Mouse (Mus musculus) kidney, adult 11 months (tissue): Measurements from ENCODE around the gene Cldn4.
A peak's percentile ranks its signal among the peaks of the same experiment; 100 is the strongest.

ENCODE experiments used
- DNase-seq: peaks from one replicate; pipeline ENCODE4 v3.0.0; 2022

Gene Cldn4

GRCm38 (mm10) chr5:134932179-134932902 is 14.4 kb downstream of the Cldn4 start, which contains the start of gene Mettl27:
TSS of gene Mettl27 (plus strand) at chr5:134932368.
- peak; percentile 94 for DNase-seq

DNA sequence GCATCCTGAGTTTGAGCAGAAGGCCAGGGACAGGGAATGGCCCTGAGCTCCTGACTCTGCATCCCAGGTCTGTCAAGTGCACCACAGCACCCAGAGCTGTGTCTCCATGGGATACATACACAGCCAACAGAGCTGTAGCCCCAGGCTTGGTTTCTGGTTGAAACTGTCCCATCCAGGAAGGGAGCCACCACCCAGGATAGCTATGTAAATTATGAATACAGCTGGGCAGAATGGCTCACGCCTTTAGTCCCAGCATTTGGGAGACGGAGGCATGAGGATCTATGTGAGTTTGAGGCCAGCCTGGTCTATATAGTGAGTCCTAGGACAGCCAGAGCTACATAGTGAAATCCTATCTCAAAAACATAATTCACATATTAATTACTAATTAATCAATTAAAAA is 16.7 kb downstream of the Cldn4 start:
- DNase-seq: no peak

- no peak for DNase-seq
Observed at GRCm38 (mm10) chr5:134926726-134927125, 20.0 kb downstream of the Cldn4 start.

DNA sequence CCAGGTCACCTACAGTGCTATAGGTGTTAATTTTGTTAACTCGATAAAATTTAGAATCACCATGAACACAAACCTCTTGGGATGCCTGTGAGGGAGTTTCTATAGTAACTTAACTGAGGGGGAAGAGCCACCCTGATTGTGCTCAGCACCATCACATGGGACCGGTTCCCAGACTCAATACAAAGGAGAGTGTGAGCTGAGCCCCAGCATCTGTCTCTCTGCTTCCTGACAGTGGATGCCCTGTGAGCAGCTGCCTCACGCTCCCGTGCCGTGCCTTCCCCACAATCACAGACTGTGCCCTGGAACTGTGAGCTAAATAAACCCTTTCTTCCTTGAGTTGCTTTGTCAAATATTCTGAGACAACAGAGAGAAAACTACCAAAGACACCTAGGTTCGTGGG is 23.6 kb downstream of the Cldn4 start:
- no peak for DNase-seq

- DNase-seq: no peak
Observed at GRCm38 (mm10) chr5:134921106-134921505, 25.6 kb downstream of the Cldn4 start.

GRCm38 (mm10) chr5:134920106-134920687 is 26.5 kb downstream of the Cldn4 start:
- DNase-seq: no peak

GRCm38 (mm10) chr5:134919097-134919496 is 27.6 kb downstream of the Cldn4 start:
- DNase-seq: no peak

DNA sequence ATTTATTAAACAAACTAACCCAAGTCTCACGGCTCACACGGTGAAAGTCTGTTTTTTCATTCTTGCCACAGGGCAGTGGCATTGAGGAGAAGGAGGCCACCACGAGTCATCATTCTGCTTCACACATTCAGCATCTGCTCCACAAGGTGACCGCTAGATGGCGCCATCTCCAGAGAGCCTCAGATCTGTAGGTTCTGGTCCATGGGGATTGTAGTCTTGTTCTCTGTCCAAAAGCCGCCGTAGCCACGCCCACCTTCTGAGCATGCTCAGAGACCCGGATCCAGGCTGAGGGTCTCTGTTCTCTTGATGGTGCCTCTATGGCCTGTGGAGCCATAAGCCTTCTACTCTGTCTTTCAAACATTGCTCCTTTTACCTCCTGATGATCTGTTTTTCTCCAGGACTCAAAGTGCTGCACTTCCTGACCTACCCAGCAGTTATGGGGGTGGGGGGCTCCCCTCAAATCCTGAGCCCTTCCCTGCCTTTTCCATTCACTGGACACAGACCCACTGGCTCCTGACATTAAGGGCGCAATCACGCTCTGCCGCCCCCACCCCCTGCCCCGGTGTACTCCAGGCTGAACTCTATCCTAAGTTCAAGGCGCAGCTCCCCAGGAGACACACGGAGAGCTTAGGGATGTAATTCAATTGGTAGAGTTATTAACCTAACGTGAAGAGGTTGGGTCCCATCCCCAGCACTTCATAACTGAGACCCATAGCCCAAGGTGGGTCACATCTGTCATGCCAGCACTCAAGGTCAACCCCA is 28.5 kb downstream of the Cldn4 start:
- peak; percentile 58 for DNase-seq

- DNase-seq: no peak
Observed at GRCm38 (mm10) chr5:134915311-134915710, 31.4 kb downstream of the Cldn4 start, which contains the start of gene Cldn13. TSS of gene Cldn13 (minus strand) at chr5:134915526.

DNA sequence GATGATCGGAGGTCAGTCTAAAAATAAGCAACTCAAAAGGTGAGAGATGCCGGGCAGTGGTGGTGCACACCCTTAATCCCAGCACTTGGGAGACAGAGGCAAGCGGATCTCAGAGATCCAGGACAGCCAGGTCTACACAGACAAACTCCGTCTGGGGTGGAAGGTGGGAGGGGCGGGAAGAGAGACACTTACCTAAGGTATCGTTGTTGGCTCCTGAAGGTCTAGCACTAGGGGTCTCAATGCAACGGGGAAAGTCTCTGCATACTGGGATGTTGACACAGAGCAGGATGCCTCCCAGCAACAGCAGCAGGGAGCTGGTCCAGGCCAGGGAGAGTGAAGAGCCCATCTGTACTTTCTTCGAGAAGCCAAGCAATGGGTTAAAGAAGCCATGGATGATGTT is 32.2 kb downstream of the Cldn4 start:
- DNase-seq: no peak

DNA sequence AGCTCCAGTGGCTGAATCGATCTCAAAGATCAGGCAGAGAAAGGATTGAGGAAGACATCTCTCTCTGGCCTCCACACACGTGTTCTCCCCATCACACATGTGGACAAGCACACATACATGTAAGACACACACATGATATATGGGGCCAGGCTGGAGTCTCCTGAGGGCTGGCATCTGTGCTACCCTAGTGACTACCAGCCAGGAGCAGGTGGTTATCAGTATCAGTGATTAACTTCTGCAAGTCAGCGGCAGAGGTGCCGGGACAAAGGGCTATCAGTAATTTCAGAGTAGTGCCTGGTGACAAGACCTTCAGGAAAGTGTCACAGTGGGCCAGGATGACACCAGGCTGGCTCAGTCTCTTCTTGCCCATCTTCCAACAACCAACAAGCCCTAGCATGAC is 33.0 kb downstream of the Cldn4 start:
- DNase-seq: no peak

DNA sequence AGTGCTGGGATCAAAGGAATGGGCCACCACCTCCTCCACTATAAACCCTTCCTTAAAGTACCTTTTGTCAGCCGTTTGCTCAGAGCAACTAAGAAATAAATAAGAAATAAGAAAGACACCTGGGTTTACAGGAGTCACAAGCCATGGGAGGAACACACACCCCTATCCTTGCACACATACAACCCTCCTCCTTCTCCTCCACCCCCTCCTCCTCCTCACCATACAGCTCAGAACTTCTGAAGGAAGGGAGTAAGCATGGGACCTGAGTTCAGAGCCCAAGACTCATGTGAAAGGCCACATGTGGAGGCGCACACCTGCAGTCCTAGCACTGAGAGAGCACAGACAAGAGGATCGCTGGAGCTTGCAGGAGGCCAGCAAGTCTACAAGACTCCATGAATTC is 33.4 kb downstream of the Cldn4 start:
- no peak for DNase-seq

DNA sequence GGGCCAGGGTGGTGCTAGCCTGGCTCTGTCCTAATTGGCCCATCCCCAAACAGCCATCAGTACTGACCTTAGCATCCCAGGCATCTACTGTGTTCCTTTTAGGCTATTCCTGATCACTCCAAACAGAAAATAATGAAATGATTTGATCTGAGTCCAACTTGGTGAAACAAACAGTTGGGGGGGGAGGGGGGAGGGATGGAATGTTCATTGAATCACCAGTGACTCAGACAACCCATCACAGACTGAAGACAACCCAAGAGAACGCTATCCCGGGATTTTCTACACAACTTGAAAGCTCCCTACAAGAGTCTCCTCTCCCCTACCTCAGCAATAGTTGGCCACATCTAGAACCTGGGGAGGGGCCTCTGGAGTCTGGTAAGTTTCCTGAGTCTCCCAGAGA is 34.8 kb downstream of the Cldn4 start:
- DNase-seq: no peak

DNA sequence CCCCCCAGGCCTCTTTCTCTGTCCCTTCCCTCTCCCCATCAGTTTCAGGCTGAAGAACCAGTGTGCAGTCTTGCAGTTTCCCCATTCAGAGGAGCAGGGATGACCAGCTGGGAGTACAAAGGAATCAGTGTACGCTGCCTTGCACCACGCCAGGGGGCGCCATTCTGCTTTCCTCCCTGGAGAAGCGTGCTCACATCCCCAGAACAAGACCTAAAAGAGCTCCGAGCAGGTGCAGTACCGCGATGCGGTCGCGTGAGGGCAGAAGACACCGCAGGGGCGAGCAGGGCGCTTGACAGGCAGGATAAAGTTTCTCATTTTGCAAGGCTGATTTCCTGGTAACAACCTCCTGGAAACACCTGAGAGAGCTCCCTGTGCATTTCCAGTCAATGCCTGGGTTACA is 39.6 kb downstream of the Cldn4 start:
- peak; percentile 89 for DNase-seq

GRCm38 (mm10) chr5:134906633-134907032 is 40.1 kb downstream of the Cldn4 start, which contains the start of gene Tmem270:
TSS of gene Tmem270 (minus strand) at chr5:134906733.
- no peak for DNase-seq

GRCm38 (mm10) chr5:134901644-134902027 is 45.1 kb downstream of the Cldn4 start:
- DNase-seq: no peak

DNA sequence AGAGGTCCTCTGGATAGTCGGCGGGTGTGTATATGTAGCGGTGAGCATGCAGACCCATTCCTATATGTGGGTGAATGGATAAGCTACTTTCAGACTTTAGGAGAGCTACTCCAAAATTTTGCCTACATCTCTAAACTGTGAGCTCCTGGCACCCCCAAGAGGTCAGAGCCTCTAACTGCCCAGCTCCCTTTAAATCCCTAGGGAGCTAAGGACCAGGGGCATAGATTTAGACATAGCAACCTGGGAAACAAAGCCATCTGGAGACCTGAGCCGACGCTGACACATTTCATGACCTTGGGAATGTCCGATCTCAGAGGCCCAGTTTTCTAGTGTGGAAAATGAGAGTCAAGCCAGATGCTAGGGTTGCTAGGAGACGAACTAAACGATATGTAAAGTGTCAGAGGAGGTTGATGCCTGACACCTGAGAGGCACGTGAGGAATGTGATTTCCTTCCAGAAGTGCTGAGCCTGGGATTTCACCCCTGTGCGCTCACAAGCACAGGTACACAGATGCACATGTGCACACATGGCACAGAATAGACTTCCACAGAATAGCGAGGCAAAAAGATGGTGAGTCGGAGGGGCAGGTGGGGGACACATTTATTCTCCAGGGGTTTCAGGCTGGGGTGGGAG is 45.6 kb downstream of the Cldn4 start:
- peak; percentile 35 for DNase-seq

- DNase-seq: no peak
Observed at GRCm38 (mm10) chr5:134897596-134897995, 49.1 kb downstream of the Cldn4 start.

DNA sequence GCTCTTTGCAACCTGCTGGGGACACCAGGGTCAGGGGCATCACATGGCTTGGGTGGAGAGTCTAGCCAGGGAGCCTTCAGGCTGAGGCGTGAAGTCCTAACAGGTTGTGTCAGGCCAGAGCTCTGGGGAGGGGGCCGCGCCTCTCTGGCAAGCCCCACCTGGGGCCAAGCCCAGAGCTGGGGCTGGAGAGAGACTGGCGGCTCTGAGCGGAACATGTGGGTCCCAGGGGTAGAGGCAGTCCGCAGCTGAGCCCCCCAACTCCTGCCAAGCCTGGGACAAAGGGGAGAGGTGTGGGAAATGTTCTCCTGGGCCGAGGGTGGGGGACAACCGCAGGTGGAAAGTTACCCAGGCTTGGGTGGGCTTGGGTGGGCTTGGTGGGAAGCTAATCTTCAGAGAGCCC is 49.8 kb downstream of the Cldn4 start:
- no peak for DNase-seq

GRCm38 (mm10) chr5:134895291-134895690 is 51.4 kb downstream of the Cldn4 start:
- DNase-seq: no peak
